Comparison of ENCODE assay signal across 8 mouse cellular contexts in genomic region chr13:12519955-12520584, GRCm38 (mm10). TPM values are rescaled to one million over a fixed set of nuclear protein-coding genes. Genes with fewer than 3 reads are reported as not detected.
DNase-seq lines count a peak whose midpoint lies in the region; ATAC-seq lines count a peak whose summit lies in the region.

Gene Edaradd, minus strand, starts transcription at chr13:12520438.

- H3K36me3 ChIP-seq in heart, embryonic 15.5 days: no peaks in the 10 kb centered on the region
- no peaks in the 10 kb centered on the region for H3K36me3 ChIP-seq in kidney, embryonic 16.5 days (ENCODE audit: insufficient read depth, low read length)
- H3K36me3 ChIP-seq in neural tube, embryonic 12.5 days: no peaks in the 10 kb centered on the region

- no peaks in the 10 kb centered on the region for H3K9me3 ChIP-seq in heart, embryonic 15.5 days (replicated peaks)
- H3K9me3 ChIP-seq in kidney, embryonic 16.5 days (ENCODE audit: low read length): no peaks in the 10 kb centered on the region
- H3K9me3 ChIP-seq in neural tube, embryonic 12.5 days: no peaks in the 10 kb centered on the region

- peak; percentile 45 to 61 for DNase-seq in spleen, adult 18-20 months
- no peak for DNase-seq in spleen, adult 12 weeks (ENCODE audit: low spot score)
- peak; percentile 63 for DNase-seq in fat pad, adult 2 months (ENCODE audit: extremely low read depth, low read depth, low spot score)
- DNase-seq in lung, adult 18-20 months: peak; percentile 49 to 60
- peak; percentile 67 for DNase-seq in testis, postnatal 10 days (ENCODE audit: low spot score)

- H3K4me1 ChIP-seq in heart, embryonic 15.5 days (replicated peaks): peaks cover 3% of the 10 kb centered on the region; the same call in 1 of the 2 replicates
- peaks cover 6% of the 10 kb centered on the region; the same call in 1 of the 2 replicates for H3K4me1 ChIP-seq in kidney, embryonic 16.5 days (ENCODE audit: insufficient read depth, low read length)
- H3K4me1 ChIP-seq in neural tube, embryonic 12.5 days: no peaks in the 10 kb centered on the region

- ATAC-seq in heart, embryonic 15.5 days (replicated peaks; ENCODE audit: insufficient number of reproducible peaks, insufficient read depth, low FRiP score, low read depth): 0 out of 2 replicates have a peak, but pooled peaks have one; percentile 58
- peak; percentile 92 for ATAC-seq in kidney, embryonic 16.5 days (ENCODE audit: low FRiP score, low TSS enrichment)
- ATAC-seq in neural tube, embryonic 12.5 days (ENCODE audit: low FRiP score, low read depth): peak; percentile 77

- peak within 1 kb of the TSS; percentile 61 for H3K4me3 ChIP-seq in heart, embryonic 15.5 days
- H3K4me3 ChIP-seq in kidney, embryonic 16.5 days (ENCODE audit: low read length): peak within 1 kb of the TSS; percentile 71
- peak within 1 kb of the TSS; percentile 47 for H3K4me3 ChIP-seq in neural tube, embryonic 12.5 days

- H3K27me3 ChIP-seq in heart, embryonic 15.5 days: peaks cover 19% of the 10 kb centered on the region
- H3K27me3 ChIP-seq in kidney, embryonic 16.5 days (ENCODE audit: insufficient read depth, low read length): no peaks in the 10 kb centered on the region
- peaks cover 6% of the 10 kb centered on the region; the same call in 1 of the 2 replicates for H3K27me3 ChIP-seq in neural tube, embryonic 12.5 days (replicated peaks)

- peak within 1 kb of the TSS; percentile 54 for H3K9ac ChIP-seq in heart, embryonic 15.5 days
- peak within 1 kb of the TSS; percentile 73 for H3K9ac ChIP-seq in kidney, embryonic 16.5 days (replicated peaks; ENCODE audit: low read length)
- H3K9ac ChIP-seq in neural tube, embryonic 12.5 days: peak within 1 kb of the TSS; percentile 62

- H3K27ac ChIP-seq in heart, embryonic 15.5 days: peak within 1 kb of the TSS; percentile 35; the same call in 1 of the 2 replicates
- peak within 1 kb of the TSS; percentile 34; the same call in 1 of the 2 replicates for H3K27ac ChIP-seq in kidney, embryonic 16.5 days (ENCODE audit: low read length)
- H3K27ac ChIP-seq in neural tube, embryonic 12.5 days: no peak within 1 kb of the TSS

- peak within 1 kb of the TSS; percentile 97 for H3K4me2 ChIP-seq in heart, embryonic 15.5 days
- peak within 1 kb of the TSS; percentile 99 for H3K4me2 ChIP-seq in kidney, embryonic 16.5 days (replicated peaks; ENCODE audit: low read depth, low read length)
- peak within 1 kb of the TSS; percentile 89 for H3K4me2 ChIP-seq in neural tube, embryonic 12.5 days (replicated peaks)

- WGBS in heart, embryonic 15.5 days: under 1% methylated on average over 35 of the region's 35 CpGs
- WGBS in kidney, embryonic 16.5 days: under 1% methylated on average over 35 of the region's 35 CpGs
- under 1% methylated on average over 35 of the region's 35 CpGs for WGBS in neural tube, embryonic 12.5 days

RNA-seq across cellular contexts. Expression of gene Edaradd, which starts in this region (rescaled TPM):
- 0.33 and 1.8 TPM in 2 replicates for polyA plus RNA-seq in heart, embryonic 15.5 days (2015; fragmentation: Nextera tagmentation; extraction: Ambion mirVana)
- 2.6 and 2.7 TPM in 2 replicates for polyA plus RNA-seq in kidney, embryonic 16.5 days (2015; fragmentation: Nextera tagmentation; extraction: Ambion mirVana)
- polyA plus RNA-seq in neural tube, embryonic 12.5 days (2016; fragmentation: Nextera tagmentation; extraction: Ambion mirVana): 0.97 and 1.0 TPM in 2 replicates
